Mouse (Mus musculus): Measurements from ENCODE around the gene Map3k21.

- TF ChIP-seq CTCF (IDR thresholded peaks at IDR 0.05; ENCODE audit: insufficient read depth, low read depth, low read length) = no peak; the same call in 1 of the 2 replicates
- TF ChIP-seq POLR2A (IDR thresholded peaks at IDR 0.05; ENCODE audit: insufficient read depth, low read depth, low read length) = 0 out of 2 replicates have a peak, but pooled peaks have one; percentile 36
These were observed 85.1 kb downstream of the Map3k21 start, which contains the start of gene Kcnk1 for GRCm38 (mm10) chr8:125995101-125995986.

All from olfactory bulb, adult 2 months (tissue).